20 mouse cellular contexts compared by ENCODE assay signal in genomic region chrX:158423554-158424258, GRCm38 (mm10).
A peak's percentile ranks its signal among the peaks of the same experiment; 100 is the strongest.
DNase-seq lines count a peak whose midpoint lies in the region; ATAC-seq and TF ChIP-seq lines count a peak whose summit lies in the region.
"Had no signal": no experiment of that assay in that cellular context is flagged by ENCODE, and none has a peak within 500 bp of the region (broad histone marks: within the 10 kb centered on the region; RNA-seq: fewer than 3 reads in every experiment).

No protein-coding gene starts in this region.

- H3K27ac ChIP-seq in forebrain, embryonic 15.5 days (replicated peaks), result no peak overlapping the region
- H3K27ac ChIP-seq in forebrain, embryonic 11.5 days (ENCODE audit: low read depth, low read length), result no peak overlapping the region
- H3K27ac ChIP-seq: heart, embryonic 10.5 days; hindbrain, embryonic 14.5 days; kidney, postnatal 0 days; midbrain, embryonic 12.5 days had no signal

- H3K4me1 ChIP-seq in forebrain, embryonic 15.5 days, result no peaks in the 10 kb centered on the region
- no peaks in the 10 kb centered on the region for H3K4me1 ChIP-seq in forebrain, embryonic 11.5 days (replicated peaks; ENCODE audit: control insufficient read depth, insufficient read depth, low read length)
- no peaks in the 10 kb centered on the region for H3K4me1 ChIP-seq in lung, adult 2 months (ENCODE audit: control insufficient read depth, insufficient read depth, low read length)
- H3K4me1 ChIP-seq: heart, embryonic 10.5 days; midbrain, embryonic 12.5 days had no signal

- TF ChIP-seq POLR2A in lung, adult 2 months (IDR thresholded peaks at IDR 0.05; ENCODE audit: borderline replicate concordance, extremely low read depth, low read depth, low read length), result no peak

- no peak overlapping the region for H3K4me2 ChIP-seq in forebrain, embryonic 15.5 days (replicated peaks)
- H3K4me2 ChIP-seq in forebrain, embryonic 11.5 days (ENCODE audit: low read depth, low read length, severe bottlenecking), result no peak overlapping the region
- H3K4me2 ChIP-seq: hindbrain, embryonic 14.5 days; liver, embryonic 11.5 days; midbrain, embryonic 12.5 days had no signal

- H3K9ac ChIP-seq in forebrain, embryonic 15.5 days (replicated peaks), result no peak overlapping the region
- no peak overlapping the region for H3K9ac ChIP-seq in forebrain, embryonic 11.5 days (ENCODE audit: low read length)
- H3K9ac ChIP-seq: hindbrain, embryonic 14.5 days; midbrain, embryonic 12.5 days had no signal

- WGBS in forebrain, embryonic 15.5 days, result 41% methylated on average over 2 of the region's 2 CpGs
- 48% methylated on average over 2 of the region's 2 CpGs for WGBS in forebrain, embryonic 11.5 days
- WGBS in lung, adult 2 months, result 59% methylated on average over 2 of the region's 2 CpGs

- no peaks in the 10 kb centered on the region for H3K9me3 ChIP-seq in forebrain, embryonic 15.5 days
- no peaks in the 10 kb centered on the region for H3K9me3 ChIP-seq in forebrain, embryonic 11.5 days (ENCODE audit: control insufficient read depth, low read length)
- H3K9me3 ChIP-seq: heart, embryonic 10.5 days; midbrain, embryonic 12.5 days had no signal

- 0 out of 2 replicates have a peak, but pooled peaks have one; percentile 66 for ATAC-seq in forebrain, embryonic 15.5 days (replicated peaks)
- no peak for ATAC-seq in forebrain, embryonic 11.5 days (replicated peaks; ENCODE audit: low FRiP score)
- ATAC-seq: intestine, postnatal 0 days had no signal

- H3K27me3 ChIP-seq in forebrain, embryonic 15.5 days, result no peaks in the 10 kb centered on the region
- H3K27me3 ChIP-seq in forebrain, embryonic 11.5 days (ENCODE audit: control insufficient read depth, insufficient read depth, low read length), result peaks cover 2% of the 10 kb centered on the region
- H3K27me3 ChIP-seq: CH12.LX; midbrain, embryonic 12.5 days had no signal

- intact Hi-C loops in gastrocnemius, postnatal 14 days (cut with DNase I; ENCODE audit: low total_unique reads), result no loop called here

- DNase-seq in forebrain, embryonic 11.5 days (ENCODE audit: low spot score), result no peak
- peak; percentile 3 for DNase-seq in embryo, embryonic 11 days
- DNase-seq in lung, adult 2 months, result peak; percentile 4
- DNase-seq in mesoderm, embryonic 11.5 days (ENCODE audit: low read depth, low spot score), result peak; percentile 7
- DNase-seq in layer of hippocampus, postnatal 14 days (ENCODE audit: low spot score in 2 of 2), result no peak
- no peak for DNase-seq in gastrocnemius, postnatal 14 days
- DNase-seq in spleen, adult 12 weeks (ENCODE audit: low spot score), result no peak
- DNase-seq: adrenal gland, postnatal 10 days; cerebellum, adult 2 months; gastrocnemius, postnatal 25 days; left cerebral cortex, postnatal 4 days; right cerebral cortex, postnatal 4 days had no signal

- no peaks in the 10 kb centered on the region for H3K36me3 ChIP-seq in forebrain, embryonic 15.5 days
- H3K36me3 ChIP-seq in forebrain, embryonic 11.5 days (ENCODE audit: control insufficient read depth, insufficient read depth, low read length), result no peaks in the 10 kb centered on the region
- H3K36me3 ChIP-seq: heart, embryonic 10.5 days; midbrain, embryonic 12.5 days had no signal

- H3K4me3 ChIP-seq in forebrain, embryonic 15.5 days, result no peak overlapping the region
- H3K4me3 ChIP-seq in forebrain, embryonic 11.5 days (ENCODE audit: low read depth, low read length), result no peak overlapping the region
- H3K4me3 ChIP-seq in lung, adult 2 months (replicated peaks; ENCODE audit: extremely low read depth, low read depth, low read length), result no peak overlapping the region
- H3K4me3 ChIP-seq: heart, embryonic 10.5 days; midbrain, embryonic 12.5 days had no signal

- no peak for TF ChIP-seq CTCF in lung, adult 2 months (IDR thresholded peaks at IDR 0.05; ENCODE audit: insufficient read depth, low read length)

Comparison
In these comparisons a context has a peak if more than half of its experiments do, and no peak if none do; other contexts are left out.
1. DNase-seq: peak in embryo, embryonic 11 days (single experiment), lung, adult 2 months (single experiment) and mesoderm, embryonic 11.5 days (single experiment); none in forebrain, embryonic 11.5 days (single experiment), layer of hippocampus, postnatal 14 days (0 of 2), gastrocnemius, postnatal 14 days (single experiment) and spleen, adult 12 weeks (single experiment).